Mouse (Mus musculus) forebrain, embryonic 11.5 days (tissue): ENCODE data around the gene Rgs12. TPM values are rescaled to one million over a fixed set of nuclear protein-coding genes. Genes with fewer than 3 reads are reported as not detected.

ENCODE experiments used
- ATAC-seq: fragments of 200-750 bp; cut with Nextera tagmentation; replicated peaks from 2 replicates; pipeline ENCODE4 v1.8.0; 2017; ENCODE audit warnings: moderate TSS enrichment; ENCODE audit not compliant: low FRiP score
- DNase-seq: peaks from one replicate; pipeline ENCODE4 v3.0.0-alpha.2; 2017; ENCODE audit warnings: low spot score
- H3K27ac ChIP-seq: fragments of 300-500 bp; sonication (generic); 2 replicates; pipeline ENCODE4 v1.5.1; 2014; ENCODE audit warnings: low read depth, low read length
- H3K27me3 ChIP-seq: fragments of 300-500 bp; sonication (generic); 2 replicates; pipeline ENCODE4 v1.6.1; 2014; ENCODE audit warnings: mild to moderate bottlenecking, low read length, mixed read lengths; ENCODE audit not compliant: control insufficient read depth, insufficient read depth
- H3K36me3 ChIP-seq: fragments of 300-500 bp; sonication (generic); 2 replicates; pipeline ENCODE4 v1.6.1; 2014; ENCODE audit warnings: mild to moderate bottlenecking, low read length, moderate library complexity, mixed read lengths; ENCODE audit not compliant: control insufficient read depth, insufficient read depth
- H3K4me1 ChIP-seq: fragments of 300-500 bp; sonication (generic); replicated peaks from 2 replicates; pipeline ENCODE4 v1.6.1; 2014; ENCODE audit warnings: low read length, mixed read lengths; ENCODE audit not compliant: control insufficient read depth, insufficient read depth
- H3K4me2 ChIP-seq: fragments of 300-500 bp; sonication (generic); 2 replicates; pipeline ENCODE4 v1.6.1; 2014; ENCODE audit warnings: low read depth, mild to moderate bottlenecking, low read length, moderate library complexity, mixed read lengths; ENCODE audit not compliant: severe bottlenecking
- H3K4me3 ChIP-seq: fragments of 300-500 bp; sonication (generic); 2 replicates; pipeline ENCODE4 v1.5.1; 2014; ENCODE audit warnings: low read depth, low read length
- H3K9ac ChIP-seq: fragments of 300-500 bp; sonication (generic); 2 replicates; pipeline ENCODE4 v1.6.1; 2014; ENCODE audit warnings: low read length
- H3K9me3 ChIP-seq: fragments of 300-500 bp; sonication (generic); 2 replicates; pipeline ENCODE4 v1.6.1; 2016; ENCODE audit warnings: low read length, mixed read lengths; ENCODE audit not compliant: control insufficient read depth
- WGBS: fragments of 180-500 bp; shearing (Covaris S2); extraction: QIAGEN DNeasy Blood & Tissue Kit; methylation state at CpG from one replicate; pipeline ENCODE4 v1.1.7; 2014; 5-methylcytosine and 5-hydroxymethylcytosine counted together
- microRNA-seq: library from miRNA; unstranded; fragments of <30 nt; microRNA quantifications from one replicate; pipeline ENCODE4, GENCODE M21; 2016; ENCODE audit not compliant: insufficient number of aligned reads
- polyA plus RNA-seq: library from polyadenylated mRNA; unstranded; fragments of >200 nt; fragmentation: Nextera tagmentation; extraction: Ambion mirVana; gene quantifications from 2 replicates; pipeline ENCODE4 v1.2.1, GENCODE M21; 2014

Rgs12 gene
- polyA plus RNA-seq, 1 experiment from 2014 or later = 55.9 TPM

- Histone ChIP-seq H3K9me3 (no peaks in the 10 kb centered on the region), H3K36me3 (no peaks in the 10 kb centered on the region), H3K27me3 (peaks cover under 1% of the 10 kb centered on the region; the same call in 1 of the 2 replicates), H3K4me3 (no peak overlapping the region), H3K9ac (no peak overlapping the region), H3K4me2 (no peak overlapping the region), H3K27ac (no peak overlapping the region), H3K4me1 (no peaks in the 10 kb centered on the region)
- DNase-seq (no peak), ATAC-seq (no peak)
- 77% methylated on average over 9 of the region's 9 CpGs for WGBS
Measured at GRCm38 (mm10) chr5:35073992-35074391, 124.7 kb downstream of the Rgs12 start.

GRCm38 (mm10) chr5:35076369-35076768 lies 127.1 kb downstream of the Rgs12 start:
- no peak overlapping the region for H3K9ac ChIP-seq
- WGBS = 85% methylated on average over 1 of the region's 1 CpGs
- H3K4me1 ChIP-seq = 0 out of 2 replicates have a peak, but pooled peaks cover 2% of the 10 kb centered on the region
- peaks cover 8% of the 10 kb centered on the region; the same call in 1 of the 2 replicates for H3K27me3 ChIP-seq
- no peak for DNase-seq
- H3K27ac ChIP-seq = no peak overlapping the region
- ATAC-seq = no peak
- no peaks in the 10 kb centered on the region for H3K36me3 ChIP-seq
- H3K9me3 ChIP-seq = no peaks in the 10 kb centered on the region
- no peak overlapping the region for H3K4me2 ChIP-seq
- H3K4me3 ChIP-seq = no peak overlapping the region

- no peaks in the 10 kb centered on the region for H3K36me3 ChIP-seq
- H3K4me3 ChIP-seq = no peak overlapping the region
- no peaks in the 10 kb centered on the region for H3K9me3 ChIP-seq
- H3K4me2 ChIP-seq = no peak overlapping the region
- H3K4me1 ChIP-seq = 0 out of 2 replicates have a peak, but pooled peaks cover 2% of the 10 kb centered on the region
- no peak overlapping the region; the same call in 1 of the 2 replicates for H3K9ac ChIP-seq
- WGBS = 33% methylated on average over 18 of the region's 18 CpGs
- H3K27ac ChIP-seq = no peak overlapping the region
- peaks cover 8% of the 10 kb centered on the region; the same call in 1 of the 2 replicates for H3K27me3 ChIP-seq
- ATAC-seq (no peak), DNase-seq (no peak)
Measured at GRCm38 (mm10) chr5:35079101-35079500, 129.9 kb downstream of the Rgs12 start.

- Histone ChIP-seq H3K4me3 (no peak overlapping the region), H3K27me3 (no peaks in the 10 kb centered on the region), H3K4me2 (no peak overlapping the region), H3K36me3 (no peaks in the 10 kb centered on the region), H3K27ac (no peak overlapping the region), H3K4me1 (no peaks in the 10 kb centered on the region), H3K9ac (no peak overlapping the region), H3K9me3 (no peaks in the 10 kb centered on the region)
- DNase-seq (no peak), ATAC-seq (no peak)
- WGBS = 85% methylated on average over 3 of the region's 3 CpGs
Measured at GRCm38 (mm10) chr5:35084913-35085312, 135.7 kb downstream of the Rgs12 start.

- peak; percentile 82 for DNase-seq
- Histone ChIP-seq H3K36me3 (no peaks in the 10 kb centered on the region), H3K4me1 (no peaks in the 10 kb centered on the region), H3K9me3 (no peaks in the 10 kb centered on the region), H3K27me3 (no peaks in the 10 kb centered on the region), H3K4me3 (no peak overlapping the region), H3K4me2 (no peak overlapping the region), H3K9ac (no peak overlapping the region), H3K27ac (no peak overlapping the region)
- ATAC-seq = no peak
- WGBS = 72% methylated on average over 9 of the region's 9 CpGs
Measured at GRCm38 (mm10) chr5:35088785-35089613, 139.8 kb downstream of the Rgs12 start.

Small RNAs within 50 kb of the gene (microRNA-seq; reads per million reads assigned to microRNA genes)
- 11.8 reads per million, percentile 6 among the genes with 10 or more reads in this experiment for gene Mir3097

Other genes starting within 250 kb of the Rgs12 start
- 21.2 and 22.4 TPM in 2 replicates for gene Htt, start 187.7 kb upstream of the Rgs12 start, polyA plus RNA-seq
- gene Msantd1, start 41.4 kb upstream of the Rgs12 start, polyA plus RNA-seq = 2.5 and 2.8 TPM in 2 replicates
- gene Hgfac, start 92.1 kb downstream of the Rgs12 start, polyA plus RNA-seq = 0.17 and 0.45 TPM in 2 replicates
- 0.16 TPM in 1 of 2 replicates, not detected in the other for gene Dok7, start 107.3 kb downstream of the Rgs12 start, polyA plus RNA-seq
- 83.2 and 83.7 TPM in 2 replicates for gene Lrpap1, start 156.3 kb downstream of the Rgs12 start, polyA plus RNA-seq